Mouse (Mus musculus): Measurements from ENCODE around the gene Sipa1l3. TPM values are rescaled to one million over a fixed set of nuclear protein-coding genes. Genes with fewer than 3 reads are reported as not detected.

Gene Sipa1l3
- total RNA-seq, 2 experiments from 2014 or later, result 7.3 to 8.1 TPM

- DNase-seq, result no peak
Observed at GRCm38 (mm10) chr7:29304463-29305262, 213.8 kb downstream of the Sipa1l3 start.

- peak; percentile 83 for DNase-seq
Observed at GRCm38 (mm10) chr7:29303738-29304462, 214.5 kb downstream of the Sipa1l3 start, which contains the start of gene Dpf1. Gene Dpf1, plus strand, starts transcription at chr7:29303951.

- no peak for DNase-seq
Observed at GRCm38 (mm10) chr7:29302641-29303040, 215.8 kb downstream of the Sipa1l3 start.

- peak; percentile 34 for DNase-seq
Observed at GRCm38 (mm10) chr7:29301127-29301566, 217.3 kb downstream of the Sipa1l3 start.

GRCm38 (mm10) chr7:29296998-29297397 lies 221.4 kb downstream of the Sipa1l3 start:
- peak; percentile 46 for DNase-seq

- DNase-seq, result no peak
Observed at GRCm38 (mm10) chr7:29295861-29296647, 222.4 kb downstream of the Sipa1l3 start.

- no peak for DNase-seq
Observed at GRCm38 (mm10) chr7:29294111-29294761, 224.2 kb downstream of the Sipa1l3 start.

GRCm38 (mm10) chr7:29293131-29294065 lies 225.0 kb downstream of the Sipa1l3 start:
- DNase-seq, result peak; percentile 48

GRCm38 (mm10) chr7:29292458-29293098 lies 225.9 kb downstream of the Sipa1l3 start:
- peak; percentile 49 for DNase-seq

GRCm38 (mm10) chr7:29291616-29292457 lies 226.6 kb downstream of the Sipa1l3 start:
- DNase-seq, result no peak

- peak; percentile 34 for DNase-seq
Observed at GRCm38 (mm10) chr7:29290691-29291485, 227.6 kb downstream of the Sipa1l3 start.

- DNase-seq, result no peak
Observed at GRCm38 (mm10) chr7:29289856-29290255, 228.6 kb downstream of the Sipa1l3 start.

- DNase-seq, result peak; percentile 66
Observed at GRCm38 (mm10) chr7:29288942-29289638, 229.4 kb downstream of the Sipa1l3 start, which contains the start of gene Ppp1r14a. Gene Ppp1r14a, plus strand, starts transcription at chr7:29289308.

- no peak for DNase-seq
Observed at GRCm38 (mm10) chr7:29288079-29288478, 230.4 kb downstream of the Sipa1l3 start.

- no peak for DNase-seq
Observed at GRCm38 (mm10) chr7:29287481-29287880, 231.0 kb downstream of the Sipa1l3 start.

- no peak for DNase-seq
Observed at GRCm38 (mm10) chr7:29284523-29284922, 233.9 kb downstream of the Sipa1l3 start.

- DNase-seq, result no peak
Observed at GRCm38 (mm10) chr7:29283876-29284275, 234.6 kb downstream of the Sipa1l3 start.
